In genomic region chr13:37967052-37967437, GRCm38 (mm10) we compare ENCODE assay signal across 8 mouse cellular contexts. TPM values are rescaled to one million over a fixed set of nuclear protein-coding genes. Genes with fewer than 3 reads are reported as not detected.
DNase-seq lines count a peak whose midpoint lies in the region; ATAC-seq lines count a peak whose summit lies in the region.

No protein-coding gene starts in this region.

- ATAC-seq in intestine, embryonic 14.5 days (replicated peaks; ENCODE audit: low FRiP score, low TSS enrichment, low read depth), result peak; percentile 7; the same call in 1 of the 2 replicates
- ATAC-seq in intestine, embryonic 16.5 days, result no peak
- peak; percentile 44; the same call in 1 of the 2 replicates for ATAC-seq in embryonic facial prominence, embryonic 15.5 days (ENCODE audit: insufficient number of reproducible peaks, low FRiP score, low TSS enrichment, low read depth)
- no peak for ATAC-seq in neural tube, embryonic 12.5 days (ENCODE audit: low FRiP score, low read depth)

- H3K36me3 ChIP-seq in intestine, embryonic 14.5 days (ENCODE audit: control insufficient read depth, insufficient read depth, low read length), result 0 out of 2 replicates have a peak, but pooled peaks cover 2% of the 10 kb centered on the region
- H3K36me3 ChIP-seq in intestine, embryonic 16.5 days (ENCODE audit: control insufficient read depth, insufficient read depth, low read length), result no peaks in the 10 kb centered on the region
- no peaks in the 10 kb centered on the region; the same call in 1 of the 2 replicates for H3K36me3 ChIP-seq in embryonic facial prominence, embryonic 15.5 days
- H3K36me3 ChIP-seq in neural tube, embryonic 12.5 days, result no peaks in the 10 kb centered on the region

- H3K9ac ChIP-seq in intestine, embryonic 14.5 days (ENCODE audit: low read length), result no peak overlapping the region
- no peak overlapping the region for H3K9ac ChIP-seq in intestine, embryonic 16.5 days (ENCODE audit: low read depth, low read length)
- H3K9ac ChIP-seq in embryonic facial prominence, embryonic 15.5 days, result no peak overlapping the region
- H3K9ac ChIP-seq in neural tube, embryonic 12.5 days, result peak overlapping the region; percentile 17; the same call in 1 of the 2 replicates

- H3K27ac ChIP-seq in intestine, embryonic 14.5 days (ENCODE audit: low read depth), result peak overlapping the region; percentile 29; the same call in 1 of the 2 replicates
- no peak overlapping the region for H3K27ac ChIP-seq in intestine, embryonic 16.5 days (ENCODE audit: low read length)
- H3K27ac ChIP-seq in embryonic facial prominence, embryonic 15.5 days (replicated peaks), result no peak overlapping the region; the same call in 1 of the 2 replicates
- no peak overlapping the region for H3K27ac ChIP-seq in neural tube, embryonic 12.5 days

- H3K9me3 ChIP-seq in intestine, embryonic 14.5 days (ENCODE audit: control insufficient read depth, low read length), result no peaks in the 10 kb centered on the region
- no peaks in the 10 kb centered on the region for H3K9me3 ChIP-seq in intestine, embryonic 16.5 days (ENCODE audit: control insufficient read depth, low read length)
- no peaks in the 10 kb centered on the region for H3K9me3 ChIP-seq in embryonic facial prominence, embryonic 15.5 days (replicated peaks)
- H3K9me3 ChIP-seq in neural tube, embryonic 12.5 days, result no peaks in the 10 kb centered on the region

- H3K4me3 ChIP-seq in intestine, embryonic 14.5 days (ENCODE audit: low read depth, low read length), result no peak overlapping the region
- H3K4me3 ChIP-seq in intestine, embryonic 16.5 days (ENCODE audit: low read length), result no peak overlapping the region
- H3K4me3 ChIP-seq in embryonic facial prominence, embryonic 15.5 days (replicated peaks), result no peak overlapping the region
- H3K4me3 ChIP-seq in neural tube, embryonic 12.5 days, result no peak overlapping the region

- peak; percentile 70 for DNase-seq in intestine, embryonic 14.5 days (ENCODE audit: low spot score)
- peak; percentile 59 to 73 for DNase-seq in kidney, postnatal 25 days
- DNase-seq in adrenal gland, adult 2 months, result no peak
- no peak for DNase-seq in frontal cortex, postnatal 14 days (ENCODE audit: low spot score in 2 of 2)
- no peak for DNase-seq in T-cell, adult 2 months (ENCODE audit: low spot score)

- peaks cover 27% of the 10 kb centered on the region for H3K4me1 ChIP-seq in intestine, embryonic 14.5 days (replicated peaks; ENCODE audit: control insufficient read depth, insufficient read depth, low read length)
- peaks cover 44% of the 10 kb centered on the region for H3K4me1 ChIP-seq in intestine, embryonic 16.5 days (ENCODE audit: control insufficient read depth, insufficient read depth, low read length)
- H3K4me1 ChIP-seq in embryonic facial prominence, embryonic 15.5 days, result peaks cover 41% of the 10 kb centered on the region
- peaks cover 25% of the 10 kb centered on the region; the same call in 1 of the 2 replicates for H3K4me1 ChIP-seq in neural tube, embryonic 12.5 days

- no peaks in the 10 kb centered on the region for H3K27me3 ChIP-seq in intestine, embryonic 14.5 days (replicated peaks; ENCODE audit: control insufficient read depth, insufficient read depth, low read length)
- no peaks in the 10 kb centered on the region for H3K27me3 ChIP-seq in intestine, embryonic 16.5 days (replicated peaks; ENCODE audit: control insufficient read depth, insufficient read depth, low read length)
- no peaks in the 10 kb centered on the region for H3K27me3 ChIP-seq in embryonic facial prominence, embryonic 15.5 days
- H3K27me3 ChIP-seq in neural tube, embryonic 12.5 days (replicated peaks), result no peaks in the 10 kb centered on the region; the same call in 1 of the 2 replicates

- no peak overlapping the region for H3K4me2 ChIP-seq in intestine, embryonic 14.5 days (ENCODE audit: low read length)
- no peak overlapping the region for H3K4me2 ChIP-seq in intestine, embryonic 16.5 days (ENCODE audit: low read depth, low read length)
- peak overlapping the region; percentile 24 for H3K4me2 ChIP-seq in embryonic facial prominence, embryonic 15.5 days (replicated peaks)
- H3K4me2 ChIP-seq in neural tube, embryonic 12.5 days (replicated peaks), result peak overlapping the region; percentile 31; the same call in 1 of the 2 replicates

- 35% methylated on average over 12 of the region's 12 CpGs for WGBS in intestine, embryonic 14.5 days
- 43% methylated on average over 12 of the region's 12 CpGs for WGBS in intestine, embryonic 16.5 days
- WGBS in embryonic facial prominence, embryonic 15.5 days, result 23% methylated on average over 12 of the region's 12 CpGs
- 36% methylated on average over 12 of the region's 12 CpGs for WGBS in neural tube, embryonic 12.5 days

RNA-seq across cellular contexts. Expression of gene Ssr1, which starts 27.0 kb away (rescaled TPM):
- polyA plus RNA-seq in intestine, embryonic 14.5 days (2014; fragmentation: Nextera tagmentation; extraction: Ambion mirVana), result 121 and 124 TPM in 2 replicates
- polyA plus RNA-seq in intestine, embryonic 16.5 days (2015; fragmentation: Nextera tagmentation; extraction: Ambion mirVana), result 126 and 129 TPM in 2 replicates
- 130 and 131 TPM in 2 replicates for polyA plus RNA-seq in embryonic facial prominence, embryonic 15.5 days (2015; fragmentation: Nextera tagmentation; extraction: Ambion mirVana)
- polyA plus RNA-seq in neural tube, embryonic 12.5 days (2016; fragmentation: Nextera tagmentation; extraction: Ambion mirVana), result 79.3 and 91.3 TPM in 2 replicates
- total RNA-seq in adrenal gland, adult 2 months (2021), result 100 to 1,000 TPM; 138 to 209 TPM
- 3.9 and 5.6 TPM in 2 replicates for polyA plus RNA-seq in adrenal gland, adult 2 months (2012; rRNA removed)

Comparison
In these comparisons a context has a peak if more than half of its experiments do, and no peak if none do; other contexts are left out.
1. ATAC-seq: peak in intestine, embryonic 14.5 days (single experiment) and embryonic facial prominence, embryonic 15.5 days (single experiment); none in intestine, embryonic 16.5 days (single experiment) and neural tube, embryonic 12.5 days (single experiment).
2. DNase-seq: peak in intestine, embryonic 14.5 days (single experiment) and kidney, postnatal 25 days (2 of 2); none in adrenal gland, adult 2 months (single experiment), frontal cortex, postnatal 14 days (0 of 2) and T-cell, adult 2 months (single experiment).
3. H3K4me2 ChIP-seq: peak in embryonic facial prominence, embryonic 15.5 days (single experiment) and neural tube, embryonic 12.5 days (single experiment); none in intestine, embryonic 14.5 days (single experiment) and intestine, embryonic 16.5 days (single experiment).
4. RNA of gene Ssr1, which starts 27.0 kb away (polyA plus RNA-seq): 130 to 131 TPM in embryonic facial prominence, embryonic 15.5 days, 126 to 129 TPM in intestine, embryonic 16.5 days, 121 to 124 TPM in intestine, embryonic 14.5 days and 79.3 to 91.3 TPM in neural tube, embryonic 12.5 days; 3.9 to 5.6 TPM in adrenal gland, adult 2 months; every median in the first group is over 10 times any median in the second.